Mouse (Mus musculus) stomach, embryonic 16.5 days (tissue): ENCODE measurements around the gene Myef2. TPM values are rescaled to one million over a fixed set of nuclear protein-coding genes. Genes with fewer than 3 reads are reported as not detected.

Experiments used
- ATAC-seq: fragments of 200-750 bp; cut with Nextera tagmentation; 2 replicates; pipeline ENCODE4 v1.8.0; 2017; ENCODE audit warnings: moderate number of reproducible peaks, moderate TSS enrichment; ENCODE audit not compliant: insufficient read depth, low FRiP score
- H3K27ac ChIP-seq: fragments of 300-500 bp; sonication (generic); 2 replicates; pipeline ENCODE4 v1.5.1; 2014; ENCODE audit warnings: low read length
- H3K27me3 ChIP-seq: fragments of 300-500 bp; sonication (generic); 2 replicates; pipeline ENCODE4 v1.6.1; 2014; ENCODE audit warnings: low read length, control low read depth, mixed read lengths; ENCODE audit not compliant: control insufficient read depth, insufficient read depth
- H3K36me3 ChIP-seq: fragments of 300-500 bp; sonication (generic); 2 replicates; pipeline ENCODE4 v1.6.1; 2014; ENCODE audit warnings: low read length; ENCODE audit not compliant: control insufficient read depth, insufficient read depth
- H3K4me1 ChIP-seq: fragments of 300-500 bp; sonication (generic); 2 replicates; pipeline ENCODE4 v1.6.1; 2014; ENCODE audit warnings: low read length, control low read depth, mixed read lengths; ENCODE audit not compliant: control insufficient read depth, insufficient read depth
- H3K4me2 ChIP-seq: fragments of 300-500 bp; sonication (generic); 2 replicates; pipeline ENCODE4 v1.6.1; 2014; ENCODE audit warnings: low read depth, low read length, mixed read lengths
- H3K4me3 ChIP-seq: fragments of 300-500 bp; sonication (generic); replicated peaks from 2 replicates; pipeline ENCODE4 v1.5.1; 2014; ENCODE audit warnings: mild to moderate bottlenecking, low read length
- H3K9ac ChIP-seq: fragments of 300-500 bp; sonication (generic); 2 replicates; pipeline ENCODE4 v1.6.1; 2014; ENCODE audit warnings: low read length
- H3K9me3 ChIP-seq: fragments of 300-500 bp; sonication (generic); replicated peaks from 2 replicates; pipeline ENCODE4 v1.6.1; 2016; ENCODE audit warnings: low read length, control low read depth; ENCODE audit not compliant: control insufficient read depth
- WGBS: fragments of 180-500 bp; shearing (Covaris S2); extraction: QIAGEN DNeasy Blood & Tissue Kit; methylation state at CpG from one replicate; pipeline ENCODE4 v1.1.7; 2014; 5-methylcytosine and 5-hydroxymethylcytosine counted together
- polyA plus RNA-seq: library from polyadenylated mRNA; unstranded; fragments of >200 nt; fragmentation: Nextera tagmentation; extraction: Ambion mirVana; gene quantifications from 2 replicates; pipeline ENCODE4 v1.2.1, GENCODE M21; 2015

The Myef2 gene
- polyA plus RNA-seq = 57.7 and 66.0 TPM in 2 replicates

DNA sequence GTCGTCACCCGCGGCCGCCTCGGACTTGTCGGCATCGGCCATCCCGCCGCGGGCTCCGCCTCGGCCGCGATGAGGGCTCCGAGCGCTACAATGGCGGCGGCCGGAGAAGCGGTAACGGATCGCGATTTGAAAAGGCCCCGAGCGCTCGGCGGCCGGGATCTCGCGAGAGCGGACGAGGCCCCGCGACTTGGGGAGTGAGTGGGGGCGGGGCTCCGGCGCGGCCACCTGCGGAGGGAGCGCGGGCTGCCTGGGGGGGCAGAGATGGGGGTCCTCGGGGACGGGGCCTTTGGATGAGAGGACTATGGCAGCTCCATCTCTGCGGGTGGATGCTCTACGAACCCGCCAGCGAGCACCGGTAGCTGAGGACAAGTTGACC, at the start of gene Myef2:
TSS of gene Myef2 (minus strand) at position 185 of the 376 bp plus-strand sequence.
- Histone ChIP-seq H3K27me3 (no peaks in the 10 kb centered on the region), H3K9me3 (no peaks in the 10 kb centered on the region), H3K4me1 (peaks cover 6% of the 10 kb centered on the region; the same call in 1 of the 2 replicates), H3K4me2 (peak within 1 kb of the TSS; percentile 79), H3K4me3 (peak within 1 kb of the TSS; percentile 77), H3K27ac (peak within 1 kb of the TSS; percentile 82), H3K36me3 (no peaks in the 10 kb centered on the region), H3K9ac (peak within 1 kb of the TSS; percentile 92)
- ATAC-seq = peak; percentile 91
- WGBS = 1% methylated on average over 38 of the region's 48 CpGs

DNA sequence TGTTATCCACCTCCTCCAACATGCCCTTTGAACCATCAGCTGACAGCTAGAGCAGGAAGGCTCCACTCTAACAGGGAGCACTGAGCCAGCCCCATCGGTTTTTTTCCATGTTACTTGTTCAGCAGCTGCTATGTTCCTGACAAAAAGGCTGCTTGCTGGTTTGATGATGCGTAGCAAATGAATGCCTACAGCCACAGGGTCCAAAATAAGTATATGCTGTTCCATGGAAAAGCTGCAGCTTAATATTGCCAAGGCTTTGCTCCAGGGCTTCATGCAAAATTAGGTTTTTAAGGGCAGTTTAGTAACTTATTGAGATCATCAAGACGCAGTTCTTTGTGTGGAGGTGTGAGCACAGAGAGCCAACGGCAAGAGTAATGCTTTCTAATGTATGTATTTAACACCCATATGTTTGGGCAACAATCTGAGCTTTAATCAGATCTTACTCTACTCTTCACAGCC, 38.6 kb upstream of the Myef2 start:
- Histone ChIP-seq H3K4me1 (no peaks in the 10 kb centered on the region), H3K27me3 (no peaks in the 10 kb centered on the region), H3K27ac (no peak overlapping the region), H3K9me3 (no peaks in the 10 kb centered on the region), H3K36me3 (no peaks in the 10 kb centered on the region), H3K4me3 (no peak overlapping the region), H3K4me2 (no peak overlapping the region), H3K9ac (no peak overlapping the region)
- ATAC-seq = no peak
- 70% methylated on average over 4 of the region's 4 CpGs for WGBS

DNA sequence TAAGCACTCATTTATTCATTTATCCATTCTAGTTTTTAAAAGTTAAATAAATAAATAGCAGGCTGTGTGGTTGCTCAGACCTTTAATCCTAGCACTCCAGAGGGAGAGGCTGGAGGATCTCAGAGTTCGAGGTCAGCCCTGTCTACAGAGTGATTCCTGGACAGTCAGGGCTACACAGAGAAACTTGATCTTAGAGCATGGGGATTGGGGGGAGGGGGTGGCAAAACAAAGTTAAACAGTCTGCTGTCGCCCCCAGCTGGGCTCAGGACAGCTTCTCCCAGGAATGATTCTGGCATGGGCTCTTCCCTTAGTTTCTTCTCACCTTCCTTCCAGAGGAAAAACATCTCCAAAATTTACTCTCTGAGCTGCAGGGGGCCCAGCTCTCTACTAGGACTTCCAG, 32.0 kb upstream of the Myef2 start:
- H3K4me2 ChIP-seq = no peak overlapping the region
- H3K36me3 ChIP-seq = no peaks in the 10 kb centered on the region
- ATAC-seq = no peak
- H3K27me3 ChIP-seq = no peaks in the 10 kb centered on the region
- WGBS = 24% methylated on average over 2 of the region's 2 CpGs
- no peaks in the 10 kb centered on the region for H3K9me3 ChIP-seq
- no peak overlapping the region for H3K9ac ChIP-seq
- no peak overlapping the region for H3K27ac ChIP-seq
- H3K4me3 ChIP-seq = no peak overlapping the region
- no peaks in the 10 kb centered on the region for H3K4me1 ChIP-seq

DNA sequence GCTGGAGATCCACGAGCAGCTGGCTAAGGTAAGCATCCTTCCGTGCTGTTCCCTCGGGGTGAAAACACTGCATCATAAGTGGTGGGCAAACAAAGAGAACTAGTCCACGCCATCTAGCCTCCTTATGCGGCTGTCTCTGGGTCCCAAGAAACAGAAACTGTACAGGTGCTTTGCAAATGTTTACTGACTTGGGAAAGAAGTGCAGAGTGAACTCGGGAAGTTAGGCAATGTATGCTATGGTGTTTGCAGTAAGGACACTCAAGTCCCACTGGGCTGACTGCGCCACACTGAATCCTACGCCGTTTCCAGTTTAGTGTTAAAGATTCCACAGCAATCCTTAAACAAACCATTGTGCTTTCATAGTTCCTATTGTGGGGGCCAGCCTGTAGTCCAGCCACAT, 30.8 kb upstream of the Myef2 start:
- Histone ChIP-seq H3K4me3 (no peak overlapping the region), H3K4me2 (no peak overlapping the region), H3K36me3 (no peaks in the 10 kb centered on the region), H3K9ac (no peak overlapping the region), H3K27ac (no peak overlapping the region), H3K27me3 (no peaks in the 10 kb centered on the region), H3K9me3 (no peaks in the 10 kb centered on the region), H3K4me1 (no peaks in the 10 kb centered on the region)
- ATAC-seq = no peak
- 70% methylated on average over 9 of the region's 9 CpGs for WGBS

DNA sequence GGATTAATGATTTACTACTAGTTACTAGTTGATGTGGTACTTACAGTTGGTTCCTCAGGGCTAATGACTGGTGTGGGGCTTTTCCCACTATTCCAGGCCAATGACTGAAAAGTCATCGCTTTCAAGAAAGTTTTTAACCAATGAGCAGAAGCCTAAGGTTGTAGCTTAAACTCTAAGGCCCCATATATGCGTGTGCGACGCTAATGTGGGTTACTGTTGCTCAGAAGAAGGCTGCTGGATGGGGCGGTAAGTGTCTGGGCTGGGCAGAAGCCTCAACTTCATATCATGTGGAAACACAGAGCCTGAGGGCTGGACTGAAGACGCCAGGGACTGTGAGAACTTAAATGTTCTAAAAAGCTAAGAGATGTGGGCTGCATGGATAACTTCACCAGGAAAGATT, 28.9 kb upstream of the Myef2 start, which contains the start of gene Slc12a1:
TSS of gene Slc12a1 (plus strand) at position 118 of the 400 bp plus-strand sequence.
- no peaks in the 10 kb centered on the region for H3K36me3 ChIP-seq
- no peaks in the 10 kb centered on the region for H3K27me3 ChIP-seq
- H3K4me3 ChIP-seq = no peak within 1 kb of the TSS
- no peak within 1 kb of the TSS for H3K27ac ChIP-seq
- no peak for ATAC-seq
- no peaks in the 10 kb centered on the region for H3K9me3 ChIP-seq
- no peaks in the 10 kb centered on the region for H3K4me1 ChIP-seq
- 87% methylated on average over 6 of the region's 6 CpGs for WGBS
- H3K9ac ChIP-seq = no peak within 1 kb of the TSS
- H3K4me2 ChIP-seq = no peak within 1 kb of the TSS

DNA sequence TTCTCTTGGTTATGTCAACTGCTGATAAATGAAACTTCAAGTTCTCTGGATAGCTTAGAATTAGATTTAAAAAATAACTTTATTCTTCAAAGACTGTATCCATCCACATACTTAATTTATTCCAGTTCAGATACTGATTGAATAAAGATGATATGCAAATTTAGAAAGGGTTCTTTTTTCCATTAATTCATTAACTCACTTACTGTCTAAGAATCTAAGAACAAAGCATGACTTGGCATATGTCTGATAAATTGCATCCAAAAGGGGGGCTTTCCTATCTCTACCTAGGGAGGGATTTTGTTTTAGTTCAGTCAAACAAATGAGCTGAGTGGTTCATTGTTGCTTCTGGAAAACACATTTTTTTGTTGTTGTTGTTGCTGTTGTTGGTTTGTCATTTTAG, 18.9 kb upstream of the Myef2 start:
- ATAC-seq = no peak
- no peaks in the 10 kb centered on the region for H3K4me1 ChIP-seq
- H3K27ac ChIP-seq = no peak overlapping the region
- no peak overlapping the region for H3K4me3 ChIP-seq
- no peak overlapping the region for H3K9ac ChIP-seq
- H3K4me2 ChIP-seq = no peak overlapping the region
- H3K9me3 ChIP-seq = no peaks in the 10 kb centered on the region
- no peaks in the 10 kb centered on the region for H3K36me3 ChIP-seq
- no peaks in the 10 kb centered on the region for H3K27me3 ChIP-seq

DNA sequence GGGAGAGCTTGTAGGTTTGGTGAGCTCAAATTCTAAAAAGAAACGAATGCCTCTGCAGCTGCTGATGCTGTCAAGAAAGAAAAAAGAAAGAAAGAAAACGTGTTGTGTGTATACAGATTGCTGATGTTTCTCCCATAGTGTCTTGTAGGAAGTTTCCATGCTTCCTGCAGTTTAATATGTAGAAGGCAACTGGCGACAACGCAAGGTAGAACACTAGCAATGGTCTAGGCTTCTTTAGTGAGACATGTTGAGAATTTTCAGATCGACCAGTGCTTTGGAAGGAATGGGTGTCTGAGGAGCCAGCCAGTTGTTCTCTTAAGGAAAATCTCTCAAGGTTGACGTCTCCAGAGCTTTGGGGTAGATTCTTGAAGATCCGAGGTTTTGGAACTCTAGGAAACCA, 13.4 kb upstream of the Myef2 start:
- H3K4me1 ChIP-seq = 0 out of 2 replicates have a peak, but pooled peaks cover 5% of the 10 kb centered on the region
- no peak overlapping the region for H3K4me3 ChIP-seq
- ATAC-seq = no peak
- no peak overlapping the region for H3K9ac ChIP-seq
- no peaks in the 10 kb centered on the region for H3K36me3 ChIP-seq
- H3K4me2 ChIP-seq = 0 out of 2 replicates have a peak overlapping the region, but pooled peaks have one; percentile 48
- H3K27me3 ChIP-seq = no peaks in the 10 kb centered on the region
- no peak overlapping the region for H3K27ac ChIP-seq
- WGBS = 32% methylated on average over 7 of the region's 7 CpGs
- no peaks in the 10 kb centered on the region for H3K9me3 ChIP-seq

DNA sequence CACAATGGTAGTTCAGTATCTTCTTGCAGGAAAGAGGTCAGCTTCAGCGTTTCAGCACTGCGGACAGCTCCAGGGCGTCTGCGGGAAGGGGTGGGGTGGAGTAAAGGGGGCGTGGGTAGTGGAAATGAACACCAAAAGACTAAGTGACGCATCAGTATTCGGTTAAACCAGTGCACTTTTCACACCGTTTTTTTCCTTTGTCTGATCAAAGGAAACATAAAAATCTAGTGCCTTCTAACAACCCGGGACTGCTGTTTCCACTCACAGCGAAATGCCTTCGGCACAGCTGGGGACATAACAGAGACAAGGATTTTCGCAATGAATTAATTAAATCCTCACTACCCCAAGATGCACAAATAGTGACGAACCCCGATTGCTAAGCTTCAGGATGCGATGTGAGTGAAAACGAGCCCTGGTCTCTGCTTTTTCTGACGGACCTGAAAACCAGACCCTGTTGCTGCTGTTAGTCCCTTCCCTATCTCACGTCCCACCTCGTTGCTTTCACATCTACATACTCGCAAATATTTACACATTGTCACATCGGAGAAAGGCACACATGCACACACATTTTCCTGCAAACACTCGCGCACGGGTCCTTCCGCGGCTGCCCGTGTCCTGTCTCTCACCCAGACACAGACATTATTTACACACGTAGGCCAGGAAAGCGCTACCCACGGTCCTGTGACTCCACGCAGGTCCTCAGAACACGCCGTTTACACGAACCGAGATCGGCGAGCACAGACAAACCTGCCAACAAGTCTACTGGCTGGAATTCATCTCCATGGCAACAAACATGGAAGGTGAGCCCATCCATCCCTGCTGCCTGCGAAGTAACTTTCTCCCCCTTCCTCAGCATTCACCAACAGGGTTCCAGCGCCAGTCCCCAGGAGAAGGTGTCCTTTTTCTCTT, 12.7 kb upstream of the Myef2 start, which contains the start of gene Ctxn2:
TSS of gene Ctxn2 (plus strand) at position 790 of the 909 bp plus-strand sequence.
- Histone ChIP-seq H3K4me2 (peak within 1 kb of the TSS; percentile 48), H3K4me3 (peak within 1 kb of the TSS; percentile 36), H3K9me3 (no peaks in the 10 kb centered on the region), H3K27ac (no peak within 1 kb of the TSS), H3K9ac (no peak within 1 kb of the TSS), H3K36me3 (no peaks in the 10 kb centered on the region), H3K4me1 (0 out of 2 replicates have a peak, but pooled peaks cover 5% of the 10 kb centered on the region), H3K27me3 (no peaks in the 10 kb centered on the region)
- WGBS = 2% methylated on average over 39 of the region's 39 CpGs
- ATAC-seq = 0 out of 2 replicates have a peak, but pooled peaks have one; percentile 56

DNA sequence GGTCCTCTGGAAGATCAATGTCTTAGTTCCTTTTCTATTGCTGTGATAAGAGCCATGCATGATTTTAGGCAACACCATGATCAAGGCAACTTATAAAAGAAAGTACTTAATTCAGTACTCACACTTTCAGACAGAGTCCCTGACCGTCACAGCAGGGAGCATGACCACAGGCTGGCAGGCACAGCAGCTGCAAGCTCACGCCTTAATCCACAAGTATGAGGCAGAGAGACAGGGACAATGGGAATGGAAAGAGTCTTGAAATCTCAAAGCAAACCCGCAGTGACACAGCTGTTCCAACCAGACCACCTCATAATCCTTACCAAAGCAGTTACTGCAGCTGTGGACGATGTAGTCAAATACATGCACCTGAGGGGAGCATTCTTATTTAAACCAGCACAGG, 10.7 kb upstream of the Myef2 start:
- H3K4me1 ChIP-seq = 0 out of 2 replicates have a peak, but pooled peaks cover 5% of the 10 kb centered on the region
- no peak overlapping the region for H3K27ac ChIP-seq
- H3K4me2 ChIP-seq = no peak overlapping the region
- H3K9me3 ChIP-seq = no peaks in the 10 kb centered on the region
- H3K9ac ChIP-seq = no peak overlapping the region
- no peaks in the 10 kb centered on the region for H3K27me3 ChIP-seq
- H3K4me3 ChIP-seq = no peak overlapping the region
- no peaks in the 10 kb centered on the region for H3K36me3 ChIP-seq
- no peak for ATAC-seq
- 34% methylated on average over 4 of the region's 4 CpGs for WGBS
